Mouse (Mus musculus) kidney, postnatal 0 days (tissue): ENCODE results near the gene Runx1. TPM values are rescaled to one million over a fixed set of nuclear protein-coding genes. Genes with fewer than 3 reads are reported as not detected.

ENCODE experiments used
- ATAC-seq: fragments of 200-750 bp; cut with Nextera tagmentation; replicated peaks from 2 replicates; pipeline ENCODE4 v1.8.0; 2017; ENCODE audit warnings: low read depth, moderate number of reproducible peaks, moderate TSS enrichment, moderate library complexity; ENCODE audit not compliant: low FRiP score
- DNase-seq: peaks from one replicate; pipeline ENCODE4 v3.0.0-alpha.2; 2016; ENCODE audit warnings: low spot score
- H3K27ac ChIP-seq: fragments of 300-500 bp; sonication (generic); 2 replicates; pipeline ENCODE4 v1.5.1; 2014; ENCODE audit warnings: mild to moderate bottlenecking
- H3K27me3 ChIP-seq: fragments of 300-500 bp; sonication (generic); 2 replicates; pipeline ENCODE4 v1.6.1; 2014; ENCODE audit warnings: low read length, mixed read lengths; ENCODE audit not compliant: insufficient read depth
- H3K36me3 ChIP-seq: fragments of 300-500 bp; sonication (generic); 2 replicates; pipeline ENCODE4 v1.6.1; 2014; ENCODE audit warnings: low read length, mixed read lengths; ENCODE audit not compliant: insufficient read depth
- H3K4me1 ChIP-seq: fragments of 300-500 bp; sonication (generic); replicated peaks from 2 replicates; pipeline ENCODE4 v1.6.1; 2014; ENCODE audit warnings: antibody characterized with exemption, low read length, mixed read lengths; ENCODE audit not compliant: insufficient read depth
- H3K4me2 ChIP-seq: fragments of 300-500 bp; sonication (generic); 2 replicates; pipeline ENCODE4 v1.6.1; 2014; ENCODE audit warnings: mild to moderate bottlenecking, low read length, moderate library complexity, mixed read lengths
- H3K4me3 ChIP-seq: fragments of 300-500 bp; sonication (generic); replicated peaks from 2 replicates; pipeline ENCODE4 v1.5.1; 2014; ENCODE audit warnings: low read depth, low read length
- H3K9ac ChIP-seq: fragments of 300-500 bp; sonication (generic); 2 replicates; pipeline ENCODE4 v1.6.1; 2014; ENCODE audit warnings: low read depth, low read length
- H3K9me3 ChIP-seq: fragments of 300-500 bp; sonication (generic); replicated peaks from 2 replicates; pipeline ENCODE4 v1.6.1; 2016; ENCODE audit warnings: low read length, inconsistent platforms, mixed read lengths
- CTCF ChIP-seq: IDR thresholded peaks from 2 replicates; pipeline ENCODE4 v1.5.1; 2016; ENCODE audit warnings: antibody characterized with exemption, low read depth, mild to moderate bottlenecking, moderate library complexity
- WGBS: fragments of 180-500 bp; shearing (Covaris S2); extraction: QIAGEN DNeasy Blood & Tissue Kit; methylation state at CpG from one replicate; pipeline ENCODE4 v1.1.7; 2014; 5-methylcytosine and 5-hydroxymethylcytosine counted together
- polyA plus RNA-seq: library from polyadenylated mRNA; unstranded; fragments of >200 nt; fragmentation: Nextera tagmentation; extraction: Ambion mirVana; gene quantifications from 2 replicates; pipeline ENCODE4 v1.2.1, GENCODE M21; 2015

Gene Runx1
- polyA plus RNA-seq, 1 experiment from 2014 or later: 1.6 TPM

GRCm38 (mm10) chr16:92674121-92674816 lies 151.7 kb downstream of the Runx1 start:
- ATAC-seq (no peak), DNase-seq (no peak)
- Histone ChIP-seq H3K4me2 (no peak overlapping the region), H3K36me3 (no peaks in the 10 kb centered on the region), H3K4me3 (no peak overlapping the region), H3K9me3 (no peaks in the 10 kb centered on the region), H3K27ac (no peak overlapping the region), H3K9ac (no peak overlapping the region), H3K4me1 (no peaks in the 10 kb centered on the region), H3K27me3 (no peaks in the 10 kb centered on the region)
- TF ChIP-seq CTCF: no peak
- 54% methylated on average over 18 of the region's 18 CpGs for WGBS

GRCm38 (mm10) chr16:92668807-92669206 lies 157.1 kb downstream of the Runx1 start:
- TF ChIP-seq CTCF: no peak
- Histone ChIP-seq H3K36me3 (no peaks in the 10 kb centered on the region), H3K4me3 (no peak overlapping the region), H3K4me2 (no peak overlapping the region), H3K4me1 (no peaks in the 10 kb centered on the region), H3K9ac (no peak overlapping the region), H3K9me3 (no peaks in the 10 kb centered on the region), H3K27me3 (no peaks in the 10 kb centered on the region), H3K27ac (no peak overlapping the region)
- no peak for DNase-seq
- ATAC-seq: no peak

GRCm38 (mm10) chr16:92661757-92662156 lies 164.2 kb downstream of the Runx1 start:
- WGBS: 77% methylated on average over 7 of the region's 7 CpGs
- Histone ChIP-seq H3K36me3 (no peaks in the 10 kb centered on the region), H3K4me2 (no peak overlapping the region), H3K9ac (no peak overlapping the region), H3K27me3 (no peaks in the 10 kb centered on the region), H3K27ac (no peak overlapping the region), H3K9me3 (no peaks in the 10 kb centered on the region), H3K4me1 (no peaks in the 10 kb centered on the region), H3K4me3 (no peak overlapping the region)
- no peak for DNase-seq
- no peak for TF ChIP-seq CTCF
- no peak for ATAC-seq

GRCm38 (mm10) chr16:92656750-92657149 lies 169.2 kb downstream of the Runx1 start:
- H3K27me3 ChIP-seq: no peaks in the 10 kb centered on the region
- H3K27ac ChIP-seq: no peak overlapping the region
- no peak for DNase-seq
- H3K4me1 ChIP-seq: no peaks in the 10 kb centered on the region
- no peaks in the 10 kb centered on the region for H3K36me3 ChIP-seq
- H3K4me3 ChIP-seq: no peak overlapping the region
- no peak overlapping the region for H3K4me2 ChIP-seq
- H3K9me3 ChIP-seq: no peaks in the 10 kb centered on the region
- H3K9ac ChIP-seq: no peak overlapping the region
- no peak for ATAC-seq
- 94% methylated on average over 5 of the region's 5 CpGs for WGBS
- TF ChIP-seq CTCF: no peak

- Histone ChIP-seq H3K27me3 (no peaks in the 10 kb centered on the region), H3K27ac (no peak overlapping the region), H3K9ac (no peak overlapping the region), H3K4me2 (no peak overlapping the region), H3K4me1 (no peaks in the 10 kb centered on the region), H3K9me3 (no peaks in the 10 kb centered on the region), H3K36me3 (no peaks in the 10 kb centered on the region), H3K4me3 (no peak overlapping the region)
- 39% methylated on average over 5 of the region's 5 CpGs for WGBS
- ATAC-seq (peak; percentile 69; the same call in 1 of the 2 replicates), DNase-seq (peak; percentile 30)
- no peak for TF ChIP-seq CTCF
Measured at GRCm38 (mm10) chr16:92654294-92654950, 171.5 kb downstream of the Runx1 start.

- H3K27ac ChIP-seq: no peak overlapping the region
- no peak overlapping the region for H3K9ac ChIP-seq
- no peak for TF ChIP-seq CTCF
- no peaks in the 10 kb centered on the region for H3K4me1 ChIP-seq
- no peaks in the 10 kb centered on the region for H3K36me3 ChIP-seq
- 27% methylated on average over 5 of the region's 5 CpGs for WGBS
- H3K9me3 ChIP-seq: no peaks in the 10 kb centered on the region
- no peaks in the 10 kb centered on the region for H3K27me3 ChIP-seq
- H3K4me3 ChIP-seq: no peak overlapping the region
- DNase-seq (peak; percentile 48), ATAC-seq (no peak)
- H3K4me2 ChIP-seq: no peak overlapping the region
Measured at GRCm38 (mm10) chr16:92653816-92654215, 172.1 kb downstream of the Runx1 start.
